ENCODE assay signal across 12 mouse cellular contexts in genomic region chr5:142778135-142778534, GRCm38 (mm10). TPM values are rescaled to one million over a fixed set of nuclear protein-coding genes. Genes with fewer than 3 reads are reported as not detected.
DNase-seq lines count a peak whose midpoint lies in the region; ATAC-seq and TF ChIP-seq lines count a peak whose summit lies in the region.
"Had no signal": no experiment of that assay in that cellular context is flagged by ENCODE, and none has a peak within 500 bp of the region (broad histone marks: within the 10 kb centered on the region; RNA-seq: fewer than 3 reads in every experiment).

No protein-coding gene starts in this region.

- peaks cover 14% of the 10 kb centered on the region for H3K4me1 ChIP-seq in midbrain, embryonic 14.5 days (ENCODE audit: control insufficient read depth, insufficient read depth, low read length)
- peaks cover 32% of the 10 kb centered on the region for H3K4me1 ChIP-seq in midbrain, embryonic 10.5 days
- peaks cover 37% of the 10 kb centered on the region for H3K4me1 ChIP-seq in heart, embryonic 13.5 days

- no peak for ATAC-seq in midbrain, embryonic 14.5 days (ENCODE audit: low FRiP score, low TSS enrichment)
- no peak for ATAC-seq in heart, embryonic 13.5 days (ENCODE audit: extremely low read depth, insufficient number of reproducible peaks, low FRiP score, low TSS enrichment)
- ATAC-seq in monocyte, adult 5-6 weeks (replicated peaks; ENCODE audit: insufficient number of reproducible peaks, low FRiP score, low TSS enrichment, poor library complexity, severe bottlenecking): no peak
- ATAC-seq: midbrain, embryonic 16.5 days had no signal

- no peaks in the 10 kb centered on the region for H3K9me3 ChIP-seq in midbrain, embryonic 14.5 days (ENCODE audit: control insufficient read depth, low read length)
- no peaks in the 10 kb centered on the region for H3K9me3 ChIP-seq in midbrain, embryonic 10.5 days (replicated peaks)
- no peaks in the 10 kb centered on the region for H3K9me3 ChIP-seq in heart, embryonic 13.5 days
- H3K9me3 ChIP-seq: limb, embryonic 13.5 days had no signal

- no peak for TF ChIP-seq CTCF in gastrocnemius, adult 2 months (IDR thresholded peaks at IDR 0.05)

- H3K27me3 ChIP-seq in midbrain, embryonic 14.5 days (ENCODE audit: control insufficient read depth, insufficient read depth, low read length): no peaks in the 10 kb centered on the region
- no peaks in the 10 kb centered on the region for H3K27me3 ChIP-seq in midbrain, embryonic 10.5 days (ENCODE audit: low read depth, poor library complexity, severe bottlenecking)
- H3K27me3 ChIP-seq in heart, embryonic 13.5 days (replicated peaks): no peaks in the 10 kb centered on the region
- H3K27me3 ChIP-seq: limb, embryonic 13.5 days had no signal

- H3K4me2 ChIP-seq in midbrain, embryonic 14.5 days (ENCODE audit: low read length): no peak overlapping the region
- no peak overlapping the region for H3K4me2 ChIP-seq in heart, embryonic 13.5 days
- H3K4me2 ChIP-seq: limb, embryonic 13.5 days had no signal

- DNase-seq in gastrocnemius, adult 2 months: peak; percentile 60
- no peak for DNase-seq in gastrocnemius, adult 8-10 months (ENCODE audit: low spot score in 2 of 2)
- DNase-seq in midbrain, embryonic 14.5 days: peak; percentile 42
- DNase-seq in midbrain, embryonic 10.5 days (ENCODE audit: low spot score): no peak
- peak; percentile 25 for DNase-seq in retina, postnatal 1 day
- DNase-seq: gastrocnemius, postnatal 36 days; kidney, adult 8-10 months; lung, adult 2 months had no signal

- WGBS in midbrain, embryonic 14.5 days: 72% methylated on average over 8 of the region's 8 CpGs
- 71% methylated on average over 8 of the region's 8 CpGs for WGBS in midbrain, embryonic 10.5 days
- 62% methylated on average over 8 of the region's 8 CpGs for WGBS in heart, embryonic 13.5 days

- no peak overlapping the region for H3K9ac ChIP-seq in midbrain, embryonic 14.5 days (replicated peaks; ENCODE audit: low read length)
- H3K9ac ChIP-seq in heart, embryonic 13.5 days: peak overlapping the region; percentile 40; the same call in 1 of the 2 replicates
- H3K9ac ChIP-seq: limb, embryonic 13.5 days had no signal

- H3K36me3 ChIP-seq in midbrain, embryonic 14.5 days (ENCODE audit: control insufficient read depth, insufficient read depth, low read length): peaks cover 64% of the 10 kb centered on the region
- H3K36me3 ChIP-seq in midbrain, embryonic 10.5 days: peaks cover 92% of the 10 kb centered on the region
- H3K36me3 ChIP-seq in heart, embryonic 13.5 days: peaks cover 79% of the 10 kb centered on the region

- intact Hi-C loops in gastrocnemius, adult 2 months (cut with DNase I): loop anchor here (10.0 kb wide), 1 partner anchor 1387 kb away; no protein-coding TSS in a partner anchor

- peak overlapping the region; percentile 6; the same call in 1 of the 2 replicates for H3K27ac ChIP-seq in gastrocnemius, adult 2 months
- no peak overlapping the region for H3K27ac ChIP-seq in midbrain, embryonic 14.5 days (replicated peaks; ENCODE audit: low read depth, low read length)
- no peak overlapping the region for H3K27ac ChIP-seq in midbrain, embryonic 10.5 days (replicated peaks)
- H3K27ac ChIP-seq in heart, embryonic 13.5 days (replicated peaks): no peak overlapping the region
- H3K27ac ChIP-seq: limb, embryonic 13.5 days had no signal

- H3K4me3 ChIP-seq in gastrocnemius, adult 2 months: no peak overlapping the region
- H3K4me3 ChIP-seq in midbrain, embryonic 14.5 days (replicated peaks; ENCODE audit: low read depth, low read length): no peak overlapping the region
- H3K4me3 ChIP-seq in midbrain, embryonic 10.5 days: no peak overlapping the region
- no peak overlapping the region for H3K4me3 ChIP-seq in heart, embryonic 13.5 days
- H3K4me3 ChIP-seq: limb, embryonic 13.5 days had no signal

RNA-seq across cellular contexts. Expression of gene Tnrc18, which starts 39.3 kb away (rescaled TPM):
- 10 to 100 TPM; 31.5 to 32.0 TPM for total RNA-seq in gastrocnemius, adult 2 months (2021)
- total RNA-seq in gastrocnemius, adult 8-10 months (2022): 10 to 100 TPM; 26.0 to 42.3 (median 30.7) TPM
- 37.7 and 47.4 TPM in 2 replicates for polyA plus RNA-seq in midbrain, embryonic 14.5 days (2014; fragmentation: Nextera tagmentation; extraction: Ambion mirVana)
- polyA plus RNA-seq in midbrain, embryonic 10.5 days (2016; fragmentation: Nextera tagmentation; extraction: Ambion mirVana): 18.7 and 23.2 TPM in 2 replicates
- 15.9 and 18.6 TPM in 2 replicates for polyA plus RNA-seq in heart, embryonic 13.5 days (2015; fragmentation: Nextera tagmentation; extraction: Ambion mirVana)
- total RNA-seq in monocyte, adult 5-6 weeks (2017): 10.9 to 48.5 TPM (median 22.5 TPM) in 3 replicates

Comparison
In these comparisons a context has a peak if more than half of its experiments do, and no peak if none do; other contexts are left out.
1. DNase-seq: peak in gastrocnemius, adult 2 months (single experiment), midbrain, embryonic 14.5 days (single experiment) and retina, postnatal 1 day (single experiment); none in gastrocnemius, adult 8-10 months (0 of 2) and midbrain, embryonic 10.5 days (single experiment).